8 mouse cellular contexts compared by ENCODE assay signal in genomic region chr12:103142550-103143010, GRCm38 (mm10).
DNase-seq lines count a peak whose midpoint lies in the region; ATAC-seq lines count a peak whose summit lies in the region.

No protein-coding gene starts in this region.

- WGBS in hindbrain, embryonic 16.5 days = 59% methylated on average over 9 of the region's 9 CpGs

- no peak overlapping the region for H3K4me2 ChIP-seq in hindbrain, embryonic 16.5 days (ENCODE audit: low read length)

- DNase-seq in gastrocnemius, adult 18-20 months (ENCODE audit: low spot score) = peak; percentile 64
- DNase-seq in gastrocnemius, adult 8-10 months (ENCODE audit: low spot score in 2 of 2) = no peak
- DNase-seq in urinary bladder, postnatal 25 days (ENCODE audit: low spot score) = peak; percentile 19
- no peak for DNase-seq in urinary bladder, adult 2 months (ENCODE audit: low spot score)
- DNase-seq in embryo, embryonic 9.5 days (ENCODE audit: extremely low spot score) = peak; percentile 71
- no peak for DNase-seq in spleen, postnatal 4 days (ENCODE audit: low spot score in 2 of 2)

- H3K4me1 ChIP-seq in hindbrain, embryonic 16.5 days (ENCODE audit: control insufficient read depth, insufficient read depth, low read depth, low read length) = no peaks in the 10 kb centered on the region

- H3K27ac ChIP-seq in hindbrain, embryonic 16.5 days (ENCODE audit: low read depth, low read length) = no peak overlapping the region

- no peak overlapping the region for H3K4me3 ChIP-seq in hindbrain, embryonic 16.5 days (ENCODE audit: low read length)

- H3K36me3 ChIP-seq in hindbrain, embryonic 16.5 days (ENCODE audit: control insufficient read depth, insufficient read depth, low read length) = peaks cover 16% of the 10 kb centered on the region

- no peaks in the 10 kb centered on the region for H3K27me3 ChIP-seq in hindbrain, embryonic 16.5 days (replicated peaks; ENCODE audit: control insufficient read depth, insufficient read depth, low read length)

- 0 out of 2 replicates have a peak, but pooled peaks have one; percentile 38 for ATAC-seq in hindbrain, embryonic 16.5 days
- peak; percentile 67 for ATAC-seq in megakaryocyte, adult 5-6 weeks (ENCODE audit: poor library complexity, severe bottlenecking)

- no peaks in the 10 kb centered on the region; the same call in 1 of the 2 replicates for H3K9me3 ChIP-seq in hindbrain, embryonic 16.5 days (ENCODE audit: control insufficient read depth, low read length)

- H3K9ac ChIP-seq in hindbrain, embryonic 16.5 days (ENCODE audit: low read depth, low read length) = no peak overlapping the region

Comparison
In these comparisons a context has a peak if more than half of its experiments do, and no peak if none do; other contexts are left out.
1. DNase-seq: peak in gastrocnemius, adult 18-20 months (single experiment), urinary bladder, postnatal 25 days (single experiment) and embryo, embryonic 9.5 days (single experiment); none in gastrocnemius, adult 8-10 months (0 of 2), urinary bladder, adult 2 months (single experiment) and spleen, postnatal 4 days (0 of 2).